Mouse (Mus musculus) forebrain, embryonic 15.5 days (tissue): ENCODE measurements around the gene Tmem86a. TPM values are rescaled to one million over a fixed set of nuclear protein-coding genes. Genes with fewer than 3 reads are reported as not detected.
"Not testable (repeated sequence)": the region's sequence is repeated elsewhere in the genome, so short reads cannot be mapped to it uniquely, and the experiment has no call there.

Source experiments
- ATAC-seq: fragments of 200-750 bp; cut with Nextera tagmentation; replicated peaks from 2 replicates; pipeline ENCODE4 v1.8.0; 2017; ENCODE audit warnings: mild to moderate bottlenecking, moderate TSS enrichment, moderate library complexity
- H3K27ac ChIP-seq: fragments of 300-500 bp; sonication (generic); replicated peaks from 2 replicates; pipeline ENCODE4 v1.5.1; 2015; ENCODE audit warnings: mild to moderate bottlenecking, inconsistent platforms
- H3K27me3 ChIP-seq: fragments of 300-500 bp; sonication (generic); 2 replicates; pipeline ENCODE4 v1.6.1; 2015; ENCODE audit warnings: inconsistent platforms
- H3K36me3 ChIP-seq: fragments of 300-500 bp; sonication (generic); 2 replicates; pipeline ENCODE4 v1.6.1; 2015; ENCODE audit warnings: mild to moderate bottlenecking, inconsistent platforms
- H3K4me1 ChIP-seq: fragments of 300-500 bp; sonication (generic); 2 replicates; pipeline ENCODE4 v1.6.1; 2015; ENCODE audit warnings: inconsistent platforms
- H3K4me2 ChIP-seq: fragments of 300-500 bp; sonication (generic); replicated peaks from 2 replicates; pipeline ENCODE4 v1.6.1; 2015; ENCODE audit warnings: mild to moderate bottlenecking, inconsistent platforms
- H3K4me3 ChIP-seq: fragments of 300-500 bp; sonication (generic); 2 replicates; pipeline ENCODE4 v1.5.1; 2015; ENCODE audit warnings: mild to moderate bottlenecking, inconsistent platforms
- H3K9ac ChIP-seq: fragments of 300-500 bp; sonication (generic); replicated peaks from 2 replicates; pipeline ENCODE4 v1.6.1; 2015; ENCODE audit warnings: mild to moderate bottlenecking, inconsistent platforms
- H3K9me3 ChIP-seq: fragments of 300-500 bp; sonication (generic); 2 replicates; pipeline ENCODE4 v1.6.1; 2016; ENCODE audit warnings: inconsistent platforms
- WGBS: fragments of 180-500 bp; shearing (Covaris S2); methylation state at CpG from one replicate; pipeline ENCODE4 v1.1.7; 2015; ENCODE audit warnings: mixed read lengths; 5-methylcytosine and 5-hydroxymethylcytosine counted together
- polyA plus RNA-seq: library from polyadenylated mRNA; unstranded; fragments of >200 nt; fragmentation: Nextera tagmentation; extraction: Ambion mirVana; gene quantifications from 2 replicates; pipeline ENCODE4 v1.2.1, GENCODE M21; 2015

Tmem86a gene
- polyA plus RNA-seq, 1 experiment from 2014 or later: 25.4 TPM

DNA sequence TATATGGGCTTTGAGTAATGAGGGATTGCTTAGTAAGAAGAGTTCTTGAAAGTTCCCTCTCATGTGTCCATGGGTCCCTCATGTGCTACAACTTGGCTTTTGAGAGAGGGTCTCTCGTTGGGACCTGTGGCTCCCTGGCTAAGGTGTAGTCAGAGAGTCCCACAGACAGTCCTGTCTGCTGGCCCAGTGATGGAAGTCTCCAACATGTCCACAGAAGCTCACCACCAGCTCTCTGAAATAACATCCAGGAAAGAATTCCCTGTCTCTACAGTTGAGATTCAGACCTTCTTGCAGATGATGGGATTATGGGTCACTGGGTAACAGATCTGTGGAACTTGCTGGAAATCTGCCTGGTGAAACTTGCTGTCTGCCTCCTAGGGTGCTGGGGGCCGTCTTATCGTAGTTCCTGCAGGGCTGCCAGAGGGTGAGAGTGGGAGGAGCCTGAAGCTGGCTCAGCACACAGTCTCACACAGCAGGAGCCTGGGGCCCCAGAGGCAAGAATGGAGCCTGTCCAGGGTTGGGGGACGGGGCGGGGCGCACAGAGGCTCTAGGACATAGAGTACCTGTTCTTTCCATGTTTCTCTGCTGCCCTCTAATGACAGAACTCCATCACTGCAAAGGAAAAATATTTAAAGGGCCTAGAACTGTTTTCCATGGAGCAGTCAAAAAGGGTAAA lies 34.9 kb upstream of the Tmem86a start:
- Histone ChIP-seq H3K27ac (0 out of 2 replicates have a peak overlapping the region, but pooled peaks have one; percentile 38), H3K4me3 (peak overlapping the region; percentile 27), H3K27me3 (no peaks in the 10 kb centered on the region), H3K9ac (0 out of 2 replicates have a peak overlapping the region, but pooled peaks have one; percentile 26), H3K4me2 (peak overlapping the region; percentile 43), H3K36me3 (no peaks in the 10 kb centered on the region), H3K4me1 (peaks cover 8% of the 10 kb centered on the region), H3K9me3 (no peaks in the 10 kb centered on the region)
- ATAC-seq: peak; percentile 92
- 8% methylated on average over 6 of the region's 6 CpGs for WGBS

DNA sequence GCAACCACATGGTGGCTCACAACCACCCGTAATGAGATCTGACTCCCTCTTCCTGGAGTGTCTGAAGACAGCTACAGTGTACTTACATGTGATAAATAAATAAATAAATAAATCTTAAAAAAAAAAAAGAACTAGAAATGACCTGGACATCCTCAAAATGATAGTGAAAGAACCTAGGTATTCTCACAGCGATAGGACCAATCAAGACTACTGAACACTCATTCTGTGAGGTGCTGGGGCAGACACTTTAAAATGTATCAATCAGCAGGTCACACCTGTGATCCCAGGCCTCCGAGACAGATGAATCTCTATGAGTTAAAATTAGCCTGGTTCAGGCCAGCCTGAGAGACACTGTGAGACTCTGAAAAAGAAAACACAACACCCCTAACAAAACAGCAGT lies 33.8 kb upstream of the Tmem86a start:
- H3K36me3 ChIP-seq: no peaks in the 10 kb centered on the region
- 91% methylated on average over 3 of the region's 3 CpGs for WGBS
- H3K4me1 ChIP-seq: peaks cover 8% of the 10 kb centered on the region
- no peaks in the 10 kb centered on the region for H3K27me3 ChIP-seq
- no peak overlapping the region for H3K9ac ChIP-seq
- no peak overlapping the region for H3K27ac ChIP-seq
- no peaks in the 10 kb centered on the region for H3K9me3 ChIP-seq
- no peak for ATAC-seq
- H3K4me2 ChIP-seq: no peak overlapping the region
- no peak overlapping the region for H3K4me3 ChIP-seq

DNA sequence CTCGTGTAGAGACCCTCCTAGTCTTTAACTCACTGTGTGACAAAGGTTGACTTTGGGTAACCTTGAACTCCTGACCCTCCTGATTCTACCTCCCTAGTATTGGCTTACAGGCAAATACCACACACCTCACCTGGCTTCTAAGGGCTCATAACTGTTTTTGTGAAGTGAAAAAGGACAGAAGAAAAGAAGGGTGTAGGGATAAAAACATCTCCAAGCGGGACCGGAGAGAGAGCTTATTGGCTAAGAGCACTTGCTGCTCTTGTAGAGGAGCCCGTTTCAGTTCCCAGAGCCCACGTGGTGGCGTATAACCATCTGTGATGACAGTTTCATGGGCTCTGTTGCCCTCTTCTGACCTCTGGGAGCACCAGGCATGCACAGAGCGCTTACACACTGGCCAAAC lies 33.3 kb upstream of the Tmem86a start:
- no peak overlapping the region for H3K4me3 ChIP-seq
- H3K36me3 ChIP-seq: no peaks in the 10 kb centered on the region
- no peak overlapping the region for H3K4me2 ChIP-seq
- no peak overlapping the region for H3K27ac ChIP-seq
- no peaks in the 10 kb centered on the region for H3K9me3 ChIP-seq
- WGBS: 80% methylated on average over 7 of the region's 7 CpGs
- H3K4me1 ChIP-seq: peaks cover 8% of the 10 kb centered on the region
- H3K27me3 ChIP-seq: no peaks in the 10 kb centered on the region
- no peak for ATAC-seq
- H3K9ac ChIP-seq: no peak overlapping the region

DNA sequence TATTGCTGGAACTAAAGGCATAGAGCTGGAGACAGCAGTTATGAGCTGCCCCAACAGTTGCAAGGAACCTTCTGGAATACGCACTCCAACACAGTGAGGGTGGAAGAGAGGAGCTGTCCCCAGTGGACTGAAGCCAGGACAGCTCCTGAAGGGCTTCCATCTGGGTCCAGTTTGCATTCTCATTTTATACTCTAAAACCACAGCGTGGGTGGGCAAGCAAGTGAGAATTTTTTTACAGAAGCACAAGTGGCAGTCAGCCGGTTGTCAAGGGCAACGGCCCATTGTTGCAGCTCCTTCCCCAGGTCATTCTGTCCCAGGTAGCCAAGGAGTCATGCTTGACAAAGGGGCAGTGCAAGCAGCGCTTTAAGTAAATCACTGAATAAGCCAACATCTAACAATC lies 30.8 kb upstream of the Tmem86a start:
- H3K4me1 ChIP-seq: peaks cover 8% of the 10 kb centered on the region
- no peaks in the 10 kb centered on the region for H3K27me3 ChIP-seq
- H3K36me3 ChIP-seq: no peaks in the 10 kb centered on the region
- 52% methylated on average over 5 of the region's 5 CpGs for WGBS
- no peak overlapping the region for H3K4me2 ChIP-seq
- no peak overlapping the region for H3K4me3 ChIP-seq
- no peak for ATAC-seq
- H3K27ac ChIP-seq: no peak overlapping the region
- H3K9me3 ChIP-seq: no peaks in the 10 kb centered on the region
- H3K9ac ChIP-seq: no peak overlapping the region

DNA sequence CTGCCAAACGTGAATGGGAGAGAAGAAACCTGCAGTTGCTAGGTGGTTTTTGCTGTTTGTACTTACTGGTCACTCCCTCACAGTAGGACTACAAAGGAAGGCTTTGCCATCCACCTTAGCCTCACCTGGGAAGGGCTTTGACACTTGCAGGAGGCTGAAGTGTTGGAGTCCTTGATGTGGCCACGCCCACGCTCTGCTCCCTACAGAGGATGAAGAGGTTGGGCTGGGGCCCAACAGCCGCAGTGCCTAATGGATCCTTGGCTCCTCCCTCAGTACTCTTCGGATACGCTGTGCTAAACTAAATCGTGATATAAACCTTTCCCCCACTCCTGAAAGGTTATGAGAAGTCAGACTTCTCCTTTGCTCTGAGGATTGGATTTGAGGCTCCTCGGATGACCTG lies 29.4 kb upstream of the Tmem86a start:
- Histone ChIP-seq H3K4me1 (peaks cover 5% of the 10 kb centered on the region; the same call in 1 of the 2 replicates), H3K27ac (no peak overlapping the region), H3K27me3 (no peaks in the 10 kb centered on the region), H3K4me2 (no peak overlapping the region), H3K9me3 (no peaks in the 10 kb centered on the region), H3K36me3 (no peaks in the 10 kb centered on the region), H3K4me3 (no peak overlapping the region), H3K9ac (no peak overlapping the region)
- ATAC-seq: no peak
- 16% methylated on average over 8 of the region's 8 CpGs for WGBS

DNA sequence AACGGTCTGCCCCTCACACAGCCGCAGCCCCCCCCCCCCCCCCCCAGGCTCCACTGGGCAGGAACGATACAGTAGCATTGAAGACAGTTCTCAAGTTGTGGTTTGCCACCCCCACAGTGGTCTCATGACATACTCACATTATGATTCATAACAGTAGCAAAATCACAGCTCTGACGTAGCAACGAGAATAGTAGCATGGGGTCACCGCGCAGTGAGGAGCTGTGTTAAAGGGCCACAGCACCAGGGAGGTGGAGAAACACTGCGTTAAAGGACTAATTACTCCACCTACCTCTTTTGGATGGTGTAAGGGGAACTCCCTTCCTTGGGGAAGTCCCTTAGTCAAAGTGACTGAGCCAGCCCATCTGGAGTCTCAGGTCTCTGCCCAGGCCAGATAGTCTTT lies 27.9 kb upstream of the Tmem86a start:
- H3K27ac ChIP-seq: no peak overlapping the region

DNA sequence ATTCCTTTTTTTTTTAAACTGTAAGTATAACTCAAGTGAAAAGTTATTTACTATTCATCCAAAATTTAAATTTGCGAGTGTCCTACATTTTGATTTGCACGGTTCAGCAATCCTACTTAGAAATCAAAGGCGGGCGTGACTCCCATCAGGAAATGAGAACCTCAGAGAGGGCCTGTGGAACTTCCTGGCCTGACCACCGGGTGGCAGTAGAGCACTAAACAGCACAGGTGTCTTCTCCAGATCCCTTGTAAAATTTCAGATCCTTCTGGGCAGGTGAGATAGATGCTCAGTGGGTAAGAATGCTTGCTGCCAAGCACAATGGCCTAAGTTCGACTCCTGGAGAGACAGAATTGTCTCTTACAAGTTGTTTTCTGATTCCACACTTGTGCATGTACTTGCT lies 26.9 kb upstream of the Tmem86a start:
- Histone ChIP-seq H3K4me1 (peaks cover 5% of the 10 kb centered on the region; the same call in 1 of the 2 replicates), H3K36me3 (no peaks in the 10 kb centered on the region), H3K27me3 (no peaks in the 10 kb centered on the region), H3K27ac (no peak overlapping the region), H3K9ac (no peak overlapping the region), H3K9me3 (no peaks in the 10 kb centered on the region), H3K4me3 (no peak overlapping the region), H3K4me2 (no peak overlapping the region)
- ATAC-seq: 0 out of 2 replicates have a peak, but pooled peaks have one; percentile 47
- WGBS: 12% methylated on average over 6 of the region's 6 CpGs

More for the DNA sequence above, 27.9 kb upstream of the Tmem86a start:
- Histone ChIP-seq H3K4me2 (no peak overlapping the region), H3K4me3 (no peak overlapping the region), H3K27me3 (no peaks in the 10 kb centered on the region), H3K4me1 (peaks cover 5% of the 10 kb centered on the region; the same call in 1 of the 2 replicates), H3K36me3 (no peaks in the 10 kb centered on the region), H3K9ac (no peak overlapping the region), H3K9me3 (no peaks in the 10 kb centered on the region)
- ATAC-seq: no peak
- WGBS: 69% methylated on average over 8 of the region's 8 CpGs

DNA sequence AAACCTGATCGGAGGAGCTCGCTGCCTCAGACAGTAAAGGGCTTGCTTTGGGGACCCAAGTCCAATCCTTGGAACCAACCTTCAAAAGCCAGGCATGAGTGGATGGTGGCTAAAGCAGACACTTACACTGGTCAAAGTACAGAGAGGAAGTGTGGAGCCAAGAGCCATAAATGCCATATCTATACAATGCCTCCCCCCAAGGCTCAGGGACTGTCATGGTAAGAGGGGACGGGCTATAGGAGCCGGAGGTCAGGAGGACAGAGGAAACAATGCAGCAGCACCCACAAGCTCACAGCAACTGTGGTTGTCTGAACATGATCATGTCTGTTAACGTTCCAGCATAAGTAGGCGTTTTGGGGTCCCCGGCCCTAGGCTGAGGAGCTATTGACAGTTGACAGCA lies 25.9 kb upstream of the Tmem86a start:
- Histone ChIP-seq H3K9ac (no peak overlapping the region), H3K4me3 (no peak overlapping the region), H3K27ac (no peak overlapping the region), H3K36me3 (no peaks in the 10 kb centered on the region), H3K9me3 (no peaks in the 10 kb centered on the region), H3K27me3 (no peaks in the 10 kb centered on the region), H3K4me1 (peaks cover 5% of the 10 kb centered on the region; the same call in 1 of the 2 replicates), H3K4me2 (no peak overlapping the region)
- 91% methylated on average over 7 of the region's 7 CpGs for WGBS
- ATAC-seq: no peak

DNA sequence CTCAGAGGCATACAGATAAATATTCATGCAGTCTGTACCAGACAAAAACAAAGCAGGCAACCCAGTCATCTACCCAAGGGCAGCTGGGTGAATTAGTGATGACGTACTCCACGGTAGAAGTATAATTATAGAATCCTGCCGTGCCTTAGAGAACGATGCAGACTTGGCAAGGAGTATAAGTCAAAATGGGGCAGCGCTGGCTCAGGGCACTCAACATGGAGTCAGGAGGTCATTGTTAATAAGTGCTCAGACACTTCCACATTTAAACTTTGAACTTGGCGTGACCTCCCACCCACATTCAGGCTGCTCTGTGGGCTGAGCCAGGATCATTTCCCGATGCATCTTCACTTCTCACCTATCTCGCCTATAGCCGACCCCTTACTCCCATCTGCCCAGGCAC lies 25.0 kb upstream of the Tmem86a start:
- no peak overlapping the region for H3K4me3 ChIP-seq
- H3K9me3 ChIP-seq: no peaks in the 10 kb centered on the region
- no peak overlapping the region for H3K4me2 ChIP-seq
- H3K9ac ChIP-seq: no peak overlapping the region
- ATAC-seq: no peak
- no peak overlapping the region for H3K27ac ChIP-seq
- H3K4me1 ChIP-seq: peaks cover 5% of the 10 kb centered on the region
- H3K36me3 ChIP-seq: no peaks in the 10 kb centered on the region
- WGBS: 63% methylated on average over 9 of the region's 9 CpGs
- H3K27me3 ChIP-seq: no peaks in the 10 kb centered on the region

DNA sequence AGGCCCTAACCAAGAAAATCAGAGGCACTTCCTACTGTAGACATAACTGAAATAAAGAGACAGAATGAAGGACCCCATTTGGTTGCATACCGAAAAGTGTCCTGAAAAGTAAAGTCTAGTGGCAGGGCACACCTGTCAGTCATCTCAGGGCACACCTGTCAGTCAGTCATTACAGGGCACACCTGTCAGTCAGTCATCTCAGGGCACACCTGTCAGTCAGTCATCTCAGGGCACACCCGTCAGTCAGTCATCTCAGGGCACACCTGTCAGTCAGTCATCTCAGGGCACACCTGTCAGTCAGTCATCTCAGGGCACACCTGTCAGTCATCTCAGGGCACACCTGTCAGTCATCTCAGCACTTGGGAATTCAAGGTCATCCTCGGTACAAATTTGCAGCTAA lies 23.5 kb upstream of the Tmem86a start:
- H3K4me1 ChIP-seq, H3K36me3 ChIP-seq, H3K4me2 ChIP-seq, H3K9ac ChIP-seq, H3K27me3 ChIP-seq, ATAC-seq, H3K4me3 ChIP-seq, H3K27ac ChIP-seq, H3K9me3 ChIP-seq: not testable (repeated sequence)
- 88% methylated on average over 3 of the region's 3 CpGs for WGBS

DNA sequence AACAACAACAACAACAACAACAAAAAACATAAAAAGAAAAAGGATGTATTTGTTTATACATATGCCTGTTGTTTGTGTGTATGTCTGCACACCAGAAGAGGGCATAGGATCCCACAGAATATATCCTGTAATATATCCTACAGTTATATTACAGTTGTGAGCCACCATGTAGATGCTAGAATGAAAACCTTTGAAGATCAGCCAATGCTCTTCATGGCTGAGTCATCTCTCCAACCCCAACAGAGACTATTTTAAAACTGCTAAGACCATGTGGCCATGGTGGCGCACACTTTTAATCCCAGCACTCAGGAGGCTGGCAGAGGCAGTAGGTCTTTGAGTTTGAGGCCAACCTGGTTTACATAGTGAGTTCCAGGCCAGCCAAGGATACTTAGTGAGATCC lies 22.9 kb upstream of the Tmem86a start:
- Histone ChIP-seq H3K9me3 (no peaks in the 10 kb centered on the region), H3K4me2 (no peak overlapping the region), H3K36me3 (no peaks in the 10 kb centered on the region), H3K4me3 (no peak overlapping the region), H3K27ac (no peak overlapping the region), H3K9ac (no peak overlapping the region), H3K27me3 (no peaks in the 10 kb centered on the region), H3K4me1 (peaks cover 10% of the 10 kb centered on the region)
- ATAC-seq: no peak
- 81% methylated on average over 1 of the region's 1 CpGs for WGBS

DNA sequence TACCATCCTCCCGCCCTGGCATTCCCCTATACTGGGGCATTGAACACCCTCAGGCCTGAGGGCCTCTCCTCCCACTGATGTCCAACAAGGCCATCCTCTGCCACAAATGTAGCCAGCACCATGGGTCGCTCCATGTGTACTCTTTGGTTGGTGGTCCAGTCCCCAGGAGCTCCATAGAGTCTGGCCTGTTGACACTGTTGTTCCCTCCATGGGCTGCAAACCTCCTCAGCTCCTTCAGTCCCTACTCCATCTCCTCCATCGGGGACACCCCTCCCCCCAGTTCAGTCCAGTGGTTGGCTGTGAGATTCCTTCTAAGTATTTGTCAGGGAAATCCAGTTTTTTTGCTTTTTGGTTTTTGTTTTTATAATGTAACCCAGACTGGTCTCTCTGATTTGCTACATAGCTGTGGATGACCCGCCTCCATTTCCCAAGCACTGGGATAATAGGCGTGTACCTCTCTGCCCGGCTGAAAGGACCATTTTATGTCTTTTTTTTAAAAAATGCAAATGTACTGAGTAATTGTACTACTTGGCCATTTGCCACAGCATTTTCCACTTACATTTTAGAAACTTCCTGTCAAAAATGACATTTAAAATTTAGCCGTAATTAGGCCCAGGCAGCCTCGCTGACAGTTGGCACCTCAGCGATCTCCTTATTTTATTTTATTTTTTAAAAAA lies 19.7 kb upstream of the Tmem86a start:
- 47% methylated on average over 9 of the region's 9 CpGs for WGBS
- ATAC-seq: peak; percentile 63; the same call in 1 of the 2 replicates
- no peak overlapping the region for H3K4me3 ChIP-seq
- peaks cover 6% of the 10 kb centered on the region for H3K4me1 ChIP-seq
- H3K9ac ChIP-seq: no peak overlapping the region
- H3K27ac ChIP-seq: no peak overlapping the region
- no peaks in the 10 kb centered on the region for H3K9me3 ChIP-seq
- no peak overlapping the region for H3K4me2 ChIP-seq
- H3K36me3 ChIP-seq: no peaks in the 10 kb centered on the region
- H3K27me3 ChIP-seq: no peaks in the 10 kb centered on the region
